Mouse (Mus musculus) bone marrow macrophage, adult 2 months (primary cell): ENCODE results near the gene Gm20388.

Experiments used
- CTCF ChIP-seq: IDR thresholded peaks from 2 replicates; pipeline ENCODE4 v1.5.1; 2012; ENCODE audit warnings: low read depth, mild to moderate bottlenecking, low read length, moderate library complexity
- POLR2A ChIP-seq: IDR thresholded peaks from 2 replicates; pipeline ENCODE4 v1.6.1; 2012; ENCODE audit warnings: mild to moderate bottlenecking, low read depth, low read length, borderline replicate concordance

- TF ChIP-seq POLR2A (no peak), CTCF (no peak)
Observed at GRCm38 (mm10) chr8:120867386-120867785, 956.7 kb downstream of the Gm20388 start.
